ENCODE assay signal across 9 mouse cellular contexts in genomic region chr10:62590200-62590599, GRCm38 (mm10). TPM values are rescaled to one million over a fixed set of nuclear protein-coding genes. Genes with fewer than 3 reads are reported as not detected.
DNase-seq lines count a peak whose midpoint lies in the region; ATAC-seq and TF ChIP-seq lines count a peak whose summit lies in the region.
"Had no signal": no experiment of that assay in that cellular context is flagged by ENCODE, and none has a peak within 500 bp of the region (broad histone marks: within the 10 kb centered on the region; RNA-seq: fewer than 3 reads in every experiment).

No protein-coding gene starts in this region.

- H3K4me2 ChIP-seq in embryonic facial prominence, embryonic 13.5 days: no peak overlapping the region
- H3K4me2 ChIP-seq in liver, embryonic 11.5 days: no peak overlapping the region
- H3K4me2 ChIP-seq in stomach, postnatal 0 days (replicated peaks; ENCODE audit: low read depth): no peak overlapping the region
- H3K4me2 ChIP-seq: heart, embryonic 15.5 days had no signal

- H3K36me3 ChIP-seq in embryonic facial prominence, embryonic 13.5 days: peaks cover 90% of the 10 kb centered on the region
- peaks cover 75% of the 10 kb centered on the region for H3K36me3 ChIP-seq in liver, embryonic 11.5 days (ENCODE audit: control insufficient read depth, insufficient read depth, low read length)
- peaks cover 20% of the 10 kb centered on the region for H3K36me3 ChIP-seq in stomach, postnatal 0 days (ENCODE audit: control insufficient read depth, insufficient read depth, low read length)

- no peak overlapping the region for H3K9ac ChIP-seq in embryonic facial prominence, embryonic 13.5 days
- no peak overlapping the region for H3K9ac ChIP-seq in liver, embryonic 11.5 days (ENCODE audit: low read depth, low read length)
- H3K9ac ChIP-seq in stomach, postnatal 0 days (ENCODE audit: low read length): no peak overlapping the region
- H3K9ac ChIP-seq: heart, embryonic 15.5 days had no signal

- no peaks in the 10 kb centered on the region for H3K27me3 ChIP-seq in embryonic facial prominence, embryonic 13.5 days
- H3K27me3 ChIP-seq in liver, embryonic 11.5 days (replicated peaks; ENCODE audit: control insufficient read depth, insufficient read depth, low read length): no peaks in the 10 kb centered on the region
- no peaks in the 10 kb centered on the region for H3K27me3 ChIP-seq in stomach, postnatal 0 days (ENCODE audit: control insufficient read depth, insufficient read depth, low read length)
- H3K27me3 ChIP-seq: heart, embryonic 15.5 days had no signal

- TF ChIP-seq CTCF in stomach, postnatal 0 days (IDR thresholded peaks at IDR 0.05; ENCODE audit: low read depth): peak; percentile 99

- H3K4me1 ChIP-seq in embryonic facial prominence, embryonic 13.5 days: no peaks in the 10 kb centered on the region
- H3K4me1 ChIP-seq in liver, embryonic 11.5 days (replicated peaks; ENCODE audit: control insufficient read depth, insufficient read depth, low read length): no peaks in the 10 kb centered on the region
- no peaks in the 10 kb centered on the region for H3K4me1 ChIP-seq in stomach, postnatal 0 days (replicated peaks; ENCODE audit: control insufficient read depth, insufficient read depth)

- H3K9me3 ChIP-seq in embryonic facial prominence, embryonic 13.5 days: no peaks in the 10 kb centered on the region
- no peaks in the 10 kb centered on the region for H3K9me3 ChIP-seq in liver, embryonic 11.5 days (ENCODE audit: control insufficient read depth, low read length)
- H3K9me3 ChIP-seq in stomach, postnatal 0 days (ENCODE audit: control insufficient read depth, low read length): no peaks in the 10 kb centered on the region
- H3K9me3 ChIP-seq: heart, embryonic 15.5 days had no signal

- TF ChIP-seq EP300 in stomach, postnatal 0 days (optimal IDR thresholded peaks at IDR 0.05): no peak

- WGBS in embryonic facial prominence, embryonic 13.5 days: 33% methylated on average over 6 of the region's 6 CpGs
- WGBS in liver, embryonic 11.5 days: 50% methylated on average over 6 of the region's 6 CpGs
- WGBS in stomach, postnatal 0 days: 28% methylated on average over 6 of the region's 6 CpGs

- peak overlapping the region; percentile 18; the same call in 1 of the 2 replicates for H3K27ac ChIP-seq in embryonic facial prominence, embryonic 13.5 days
- H3K27ac ChIP-seq in liver, embryonic 11.5 days (ENCODE audit: low read depth, low read length): no peak overlapping the region
- no peak overlapping the region for H3K27ac ChIP-seq in stomach, postnatal 0 days (replicated peaks)
- H3K27ac ChIP-seq: heart, embryonic 15.5 days had no signal

- peak; percentile 83 to 90 for DNase-seq in adrenal gland, postnatal 36 days
- DNase-seq in heart, adult 8-10 months (ENCODE audit: low spot score): peak; percentile 92
- DNase-seq in kidney, postnatal 10 days: peak; percentile 93
- DNase-seq in liver, embryonic 11.5 days (ENCODE audit: low spot score): no peak
- DNase-seq in neural tube, embryonic 10.5 days (ENCODE audit: extremely low spot score, low spot score): peak; percentile 69
- DNase-seq in stomach, postnatal 0 days (ENCODE audit: low spot score): peak; percentile 85

- H3K4me3 ChIP-seq in embryonic facial prominence, embryonic 13.5 days: no peak overlapping the region
- no peak overlapping the region for H3K4me3 ChIP-seq in liver, embryonic 11.5 days (ENCODE audit: low read depth, low read length)
- H3K4me3 ChIP-seq in stomach, postnatal 0 days (ENCODE audit: low read depth, low read length): no peak overlapping the region
- H3K4me3 ChIP-seq: heart, embryonic 15.5 days had no signal

- peak; percentile 99 for ATAC-seq in CD4-positive, CD25-positive, alpha-beta regulatory T cell, adult 4 months
- no peak for ATAC-seq in embryonic facial prominence, embryonic 13.5 days (ENCODE audit: insufficient number of reproducible peaks, insufficient read depth, low FRiP score, low TSS enrichment, low read depth)
- ATAC-seq in liver, embryonic 11.5 days (replicated peaks; ENCODE audit: low FRiP score): peak; percentile 57
- peak; percentile 80 for ATAC-seq in stomach, postnatal 0 days (ENCODE audit: low FRiP score, low TSS enrichment)

RNA-seq across cellular contexts. Expression of gene Ddx21, which starts 11.9 kb away (rescaled TPM):
- polyA plus RNA-seq in CD4-positive, CD25-positive, alpha-beta regulatory T cell, adult 4 months (2017; shearing (Covaris generic)): 10 to 100 TPM; 56.3 to 58.8 TPM
- 10 to 100 TPM; 70.3 to 85.0 TPM for total RNA-seq in adrenal gland, postnatal 36 days (2021)
- polyA plus RNA-seq in embryonic facial prominence, embryonic 13.5 days (2015; fragmentation: Nextera tagmentation; extraction: Ambion mirVana): 24.1 and 26.3 TPM in 2 replicates
- 10 to 100 TPM; 27.4 to 31.3 (median 29.2) TPM for total RNA-seq in heart, adult 8-10 months (2022)
- polyA plus RNA-seq in liver, embryonic 11.5 days (2014; fragmentation: Nextera tagmentation; extraction: Ambion mirVana): 72.8 and 74.4 TPM in 2 replicates
- polyA plus RNA-seq in stomach, postnatal 0 days (2015; fragmentation: Nextera tagmentation; extraction: Ambion mirVana): 11.1 and 11.2 TPM in 2 replicates

RNA-seq across cellular contexts. Expression of gene Kif1bp, which starts 11.9 kb away (rescaled TPM):
- 1 to 10 TPM; 2.7 to 5.4 TPM for polyA plus RNA-seq in CD4-positive, CD25-positive, alpha-beta regulatory T cell, adult 4 months (2017; shearing (Covaris generic))
- 10 to 100 TPM; 54.4 to 56.1 TPM for total RNA-seq in adrenal gland, postnatal 36 days (2021)
- polyA plus RNA-seq in embryonic facial prominence, embryonic 13.5 days (2015; fragmentation: Nextera tagmentation; extraction: Ambion mirVana): 38.5 and 42.4 TPM in 2 replicates
- total RNA-seq in heart, adult 8-10 months (2022): 10 to 100 TPM; 43.5 to 46.8 (median 44.8) TPM
- 28.1 and 28.3 TPM in 2 replicates for polyA plus RNA-seq in liver, embryonic 11.5 days (2014; fragmentation: Nextera tagmentation; extraction: Ambion mirVana)
- polyA plus RNA-seq in stomach, postnatal 0 days (2015; fragmentation: Nextera tagmentation; extraction: Ambion mirVana): 16.4 and 16.8 TPM in 2 replicates
